Mouse (Mus musculus): Measurements from ENCODE around the gene Hist3h2a. TPM values are rescaled to one million over a fixed set of nuclear protein-coding genes. Genes with fewer than 3 reads are reported as not detected.

Gene Hist3h2a
- total and polyA plus RNA-seq, 3 experiments: 13.5 to 108 (median 107) TPM

- no peak for TF ChIP-seq CTCF (IDR thresholded peaks at IDR 0.05; ENCODE audit: low read depth, low read length)
- no peak for TF ChIP-seq GATA1 (IDR thresholded peaks at IDR 0.05; ENCODE audit: borderline replicate concordance, low read length)
- 0 out of 2 replicates have a peak, but pooled peaks have one; percentile 19 for TF ChIP-seq POLR2AphosphoS5 (IDR thresholded peaks at IDR 0.05; ENCODE audit: insufficient replicate concordance, low read depth, low read length)
- peaks cover 82% of the 10 kb centered on the region for H3K4me1 ChIP-seq (ENCODE audit: insufficient read depth, low read depth, low read length)
Measured at GRCm38 (mm10) chr11:58990141-58990540, 35.7 kb downstream of the Hist3h2a start.

DNA sequence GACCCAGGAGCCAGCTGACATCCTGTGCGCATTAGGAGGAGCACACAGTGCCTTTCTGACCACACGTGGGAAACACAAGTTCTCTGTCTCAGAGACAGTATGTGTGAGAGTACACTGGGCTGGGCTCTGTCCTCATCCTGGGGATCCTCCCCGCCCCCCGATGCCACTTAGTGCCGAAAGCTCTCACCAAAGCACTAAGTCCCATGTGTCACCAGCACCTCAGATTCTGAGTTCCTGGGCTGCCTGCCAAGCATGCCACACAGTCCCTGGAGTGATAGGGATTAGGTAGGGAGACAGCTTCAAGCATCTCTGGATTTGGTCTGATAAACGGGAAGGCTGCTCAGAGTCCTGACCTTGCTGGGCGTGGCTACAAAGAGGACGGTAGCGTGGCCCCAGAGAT is 36.3 kb downstream of the Hist3h2a start:
- Histone ChIP-seq H3K27me3 (ENCODE audit: insufficient read depth, low read length) (peaks cover 10% of the 10 kb centered on the region; the same call in 1 of the 2 replicates), H3K36me3 (replicated peaks) (peaks cover 64% of the 10 kb centered on the region), H3K9me3 (replicated peaks) (no peaks in the 10 kb centered on the region), H3K4me3 (ENCODE audit: low read depth, low read length) (no peak overlapping the region), H3K4me1 (ENCODE audit: insufficient read depth, low read depth, low read length) (peaks cover 82% of the 10 kb centered on the region)
- DNase-seq (ENCODE audit: low spot score) (no peak), ATAC-seq (ENCODE audit: extremely low read depth, insufficient number of reproducible peaks, low FRiP score, poor library complexity, severe bottlenecking) (no peak)
- TF ChIP-seq CTCF (IDR thresholded peaks at IDR 0.05; ENCODE audit: low read depth, low read length) (no peak), TAL1 (conservative IDR thresholded peaks at IDR 0.05; ENCODE audit: low read depth, low read length) (no peak), GATA2 (IDR thresholded peaks at IDR 0.05; ENCODE audit: borderline replicate concordance, low read depth, low read length) (no peak), GATA1 (IDR thresholded peaks at IDR 0.05; ENCODE audit: borderline replicate concordance, low read length) (no peak), POLR2AphosphoS5 (IDR thresholded peaks at IDR 0.05; ENCODE audit: insufficient replicate concordance, low read depth, low read length) (no peak)

More at GRCm38 (mm10) chr11:58990141-58990540, 35.7 kb downstream of the Hist3h2a start:
- Histone ChIP-seq H3K27me3 (ENCODE audit: insufficient read depth, low read length) (peaks cover 5% of the 10 kb centered on the region; the same call in 1 of the 2 replicates), H3K4me3 (ENCODE audit: low read depth, low read length) (no peak overlapping the region; the same call in 1 of the 2 replicates), H3K36me3 (replicated peaks) (peaks cover 71% of the 10 kb centered on the region), H3K9me3 (replicated peaks) (no peaks in the 10 kb centered on the region)
- ATAC-seq (ENCODE audit: extremely low read depth, insufficient number of reproducible peaks, low FRiP score, poor library complexity, severe bottlenecking) (no peak), DNase-seq (ENCODE audit: low spot score) (no peak)

- peaks cover 79% of the 10 kb centered on the region for H3K4me1 ChIP-seq (ENCODE audit: insufficient read depth, low read depth, low read length)
- DNase-seq (ENCODE audit: low spot score) (no peak), ATAC-seq (ENCODE audit: extremely low read depth, insufficient number of reproducible peaks, low FRiP score, poor library complexity, severe bottlenecking) (no peak)
- peaks cover 19% of the 10 kb centered on the region for H3K27me3 ChIP-seq (ENCODE audit: insufficient read depth, low read length)
- peaks cover 53% of the 10 kb centered on the region for H3K36me3 ChIP-seq (replicated peaks)
- TF ChIP-seq GATA2 (IDR thresholded peaks at IDR 0.05; ENCODE audit: borderline replicate concordance, low read depth, low read length) (no peak), CTCF (IDR thresholded peaks at IDR 0.05; ENCODE audit: low read depth, low read length) (no peak), POLR2AphosphoS5 (IDR thresholded peaks at IDR 0.05; ENCODE audit: insufficient replicate concordance, low read depth, low read length) (no peak; the same call in 1 of the 2 replicates), TAL1 (conservative IDR thresholded peaks at IDR 0.05; ENCODE audit: low read depth, low read length) (no peak), GATA1 (IDR thresholded peaks at IDR 0.05; ENCODE audit: borderline replicate concordance, low read length) (no peak)
- no peaks in the 10 kb centered on the region for H3K9me3 ChIP-seq (replicated peaks)
- no peak overlapping the region for H3K4me3 ChIP-seq (ENCODE audit: low read depth, low read length)
Measured at GRCm38 (mm10) chr11:58991911-58992310, 37.4 kb downstream of the Hist3h2a start.

DNA sequence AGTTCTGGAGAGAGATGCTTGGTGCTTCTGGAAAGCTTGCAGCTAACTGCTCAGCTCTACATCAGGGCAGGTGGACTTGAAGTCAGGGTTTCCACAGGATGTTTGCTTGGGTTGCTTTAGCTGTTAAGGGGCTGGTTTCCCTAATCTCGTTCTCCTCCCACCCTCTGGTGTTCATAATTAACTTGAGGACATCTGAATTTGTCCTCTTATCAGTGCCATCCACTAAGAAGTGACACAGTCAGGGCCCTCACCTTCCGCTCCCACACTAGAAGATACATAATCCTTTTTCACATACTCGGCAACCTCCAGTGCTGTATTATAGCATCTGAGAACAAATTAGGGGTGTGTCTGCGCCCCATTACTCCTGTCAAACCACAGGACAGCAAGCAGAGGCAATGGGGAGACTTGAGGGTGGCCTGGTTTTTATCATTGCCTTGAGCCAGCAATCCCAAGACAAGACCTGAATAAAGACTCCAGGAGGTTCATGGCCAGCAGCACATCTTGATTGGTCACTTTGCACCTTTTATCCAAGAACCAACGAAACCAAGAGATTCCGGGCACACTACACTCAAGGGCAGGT is 38.7 kb downstream of the Hist3h2a start:
- peaks cover 31% of the 10 kb centered on the region for H3K27me3 ChIP-seq (ENCODE audit: insufficient read depth, low read length)
- H3K4me3 ChIP-seq (ENCODE audit: low read depth, low read length): no peak overlapping the region
- TF ChIP-seq GATA2 (IDR thresholded peaks at IDR 0.05; ENCODE audit: borderline replicate concordance, low read depth, low read length) (no peak), POLR2AphosphoS5 (IDR thresholded peaks at IDR 0.05; ENCODE audit: insufficient replicate concordance, low read depth, low read length) (no peak), TAL1 (conservative IDR thresholded peaks at IDR 0.05; ENCODE audit: low read depth, low read length) (no peak), GATA1 (IDR thresholded peaks at IDR 0.05; ENCODE audit: borderline replicate concordance, low read length) (no peak), CTCF (IDR thresholded peaks at IDR 0.05; ENCODE audit: low read depth, low read length) (no peak)
- peaks cover 40% of the 10 kb centered on the region for H3K36me3 ChIP-seq (replicated peaks)
- peaks cover 75% of the 10 kb centered on the region for H3K4me1 ChIP-seq (ENCODE audit: insufficient read depth, low read depth, low read length)
- ATAC-seq (ENCODE audit: extremely low read depth, insufficient number of reproducible peaks, low FRiP score, poor library complexity, severe bottlenecking): peak; percentile 69
- no peak for DNase-seq (ENCODE audit: low spot score)
- no peaks in the 10 kb centered on the region for H3K9me3 ChIP-seq (replicated peaks)

GRCm38 (mm10) chr11:58994337-58994826 is 39.9 kb downstream of the Hist3h2a start:
- DNase-seq (ENCODE audit: low spot score) (no peak), ATAC-seq (ENCODE audit: extremely low read depth, insufficient number of reproducible peaks, low FRiP score, poor library complexity, severe bottlenecking) (no peak)
- peaks cover 41% of the 10 kb centered on the region for H3K27me3 ChIP-seq (ENCODE audit: insufficient read depth, low read length)
- TF ChIP-seq GATA2 (IDR thresholded peaks at IDR 0.05; ENCODE audit: borderline replicate concordance, low read depth, low read length) (no peak), TAL1 (conservative IDR thresholded peaks at IDR 0.05; ENCODE audit: low read depth, low read length) (no peak), GATA1 (IDR thresholded peaks at IDR 0.05; ENCODE audit: borderline replicate concordance, low read length) (no peak), POLR2AphosphoS5 (IDR thresholded peaks at IDR 0.05; ENCODE audit: insufficient replicate concordance, low read depth, low read length) (no peak), CTCF (IDR thresholded peaks at IDR 0.05; ENCODE audit: low read depth, low read length) (no peak)
- H3K36me3 ChIP-seq (replicated peaks): peaks cover 28% of the 10 kb centered on the region
- H3K9me3 ChIP-seq (replicated peaks): no peaks in the 10 kb centered on the region
- H3K4me1 ChIP-seq (ENCODE audit: insufficient read depth, low read depth, low read length): peaks cover 81% of the 10 kb centered on the region
- peak overlapping the region; percentile 35; the same call in 1 of the 2 replicates for H3K4me3 ChIP-seq (ENCODE audit: low read depth, low read length)

DNA sequence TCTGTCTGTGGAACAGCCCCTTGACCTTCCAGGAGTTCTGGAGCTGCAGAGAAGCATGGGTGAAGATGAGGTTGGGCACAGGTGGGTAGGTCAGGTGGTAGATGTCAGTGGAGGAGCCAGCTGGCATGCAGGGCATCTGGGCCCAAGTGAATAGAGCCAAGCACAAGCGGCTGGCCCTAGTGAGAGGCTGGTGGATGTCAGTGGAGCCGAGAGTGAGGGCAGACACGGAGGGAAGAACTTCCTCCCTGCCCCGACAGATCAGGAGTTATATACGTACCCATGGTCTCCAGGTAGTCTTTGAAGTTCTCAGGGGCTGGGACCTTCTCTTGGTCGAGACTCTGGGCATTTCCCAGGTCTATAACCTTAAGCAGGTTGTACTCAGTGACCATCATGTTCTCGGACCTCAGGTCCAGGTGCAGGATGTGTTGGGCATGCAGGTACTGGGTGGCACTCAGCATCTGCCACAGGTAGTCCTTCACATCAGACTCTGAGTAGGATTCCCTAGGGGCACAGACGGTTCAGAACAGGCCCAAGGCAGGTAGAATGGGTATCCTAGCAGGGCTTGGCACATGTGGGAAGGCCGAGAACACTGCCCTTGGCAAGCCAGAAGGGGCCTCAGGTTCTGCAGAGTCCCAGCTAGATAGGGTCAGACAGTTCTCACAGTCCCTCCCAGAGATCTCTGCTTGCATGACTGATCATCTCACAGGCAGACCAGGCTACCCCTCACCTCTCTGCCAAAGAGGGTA is 40.7 kb downstream of the Hist3h2a start:
- ATAC-seq (ENCODE audit: extremely low read depth, insufficient number of reproducible peaks, low FRiP score, poor library complexity, severe bottlenecking) (no peak), DNase-seq (ENCODE audit: low spot score) (no peak)
- TF ChIP-seq TAL1 (conservative IDR thresholded peaks at IDR 0.05; ENCODE audit: low read depth, low read length): no peak
- H3K27me3 ChIP-seq (ENCODE audit: insufficient read depth, low read length): peaks cover 49% of the 10 kb centered on the region
- H3K9me3 ChIP-seq (replicated peaks): no peaks in the 10 kb centered on the region
- H3K4me1 ChIP-seq (ENCODE audit: insufficient read depth, low read depth, low read length): peaks cover 74% of the 10 kb centered on the region
- H3K4me3 ChIP-seq (ENCODE audit: low read depth, low read length): no peak overlapping the region
- peaks cover 20% of the 10 kb centered on the region for H3K36me3 ChIP-seq (replicated peaks)
